Mouse (Mus musculus) monocyte, adult 5-6 weeks (primary cell): ENCODE results near the gene Caln1. TPM values are rescaled to one million over a fixed set of nuclear protein-coding genes. Genes with fewer than 3 reads are reported as not detected.

Experiments used
- ATAC-seq: fragments of 153-309, 156-312 bp; replicated peaks from 2 replicates; pipeline ENCODE4 v1.8.0; 2017; ENCODE audit warnings: mild to moderate bottlenecking; ENCODE audit not compliant: low TSS enrichment, insufficient number of reproducible peaks, severe bottlenecking, poor library complexity, low FRiP score
- total RNA-seq: library from RNA; stranded (forward); fragments of 200-1000, 200-491, 200-594 nt; gene quantifications from 3 replicates; pipeline ENCODE4 v1.2.3, GENCODE M21; 2017

Gene Caln1
- total RNA-seq, 1 experiment from 2014 or later, result not detected

DNA sequence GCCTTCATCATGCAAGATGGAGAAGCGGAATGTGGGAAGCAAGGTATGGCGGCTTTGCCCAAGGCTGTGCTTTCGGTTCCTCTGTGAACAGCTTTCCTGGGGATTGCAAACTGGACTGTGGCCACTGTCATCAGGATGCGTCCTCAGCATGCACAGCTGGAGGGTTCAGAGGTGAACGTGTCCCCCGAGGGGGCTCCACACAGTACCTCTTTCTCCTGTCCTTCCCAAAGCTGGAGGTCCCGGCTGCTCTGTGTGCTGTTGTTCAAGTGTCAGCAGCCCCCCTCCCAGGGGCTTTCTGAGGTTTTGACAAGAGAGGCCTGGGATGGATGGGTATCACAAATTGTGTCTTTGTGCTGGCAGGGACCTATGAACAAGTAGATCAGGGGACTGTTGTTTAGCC, 17.2 kb downstream of the Caln1 start:
- no peak for ATAC-seq

DNA sequence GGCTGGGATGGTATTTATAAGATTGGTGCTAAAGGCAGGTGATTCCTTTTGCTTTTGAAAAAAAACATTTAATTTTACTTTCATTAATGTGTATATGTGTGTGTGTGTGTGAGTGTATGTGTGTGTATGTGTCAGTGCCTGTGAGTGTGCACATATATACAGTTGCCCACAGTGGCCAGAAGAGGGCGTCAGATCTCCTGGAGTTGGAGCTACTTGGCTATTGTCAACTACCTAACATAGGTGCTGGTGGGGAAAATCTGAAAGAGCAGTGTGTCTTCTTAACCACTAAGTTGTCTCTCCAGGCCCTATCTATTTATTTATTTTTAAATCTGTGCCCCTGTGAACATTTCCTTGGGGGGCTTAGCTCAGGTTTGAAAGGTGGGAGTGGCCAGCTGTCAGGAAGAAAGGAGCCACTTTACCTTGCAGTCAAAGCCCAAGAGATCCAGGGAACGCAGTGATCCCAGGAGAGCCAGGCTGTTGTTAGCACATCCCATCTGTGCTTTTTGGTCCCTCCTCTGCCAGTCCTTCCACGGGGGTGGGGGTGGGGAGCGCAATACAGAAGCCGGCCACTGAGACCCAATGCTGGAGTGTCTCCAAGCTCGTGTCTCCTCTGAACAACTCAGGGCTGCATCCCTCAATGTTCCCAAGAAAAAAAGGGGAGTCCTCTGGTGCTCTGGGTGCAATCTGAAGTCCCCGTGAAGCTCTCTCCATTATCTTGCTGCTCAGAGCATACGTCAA, 24.5 kb downstream of the Caln1 start:
- no peak for ATAC-seq

DNA sequence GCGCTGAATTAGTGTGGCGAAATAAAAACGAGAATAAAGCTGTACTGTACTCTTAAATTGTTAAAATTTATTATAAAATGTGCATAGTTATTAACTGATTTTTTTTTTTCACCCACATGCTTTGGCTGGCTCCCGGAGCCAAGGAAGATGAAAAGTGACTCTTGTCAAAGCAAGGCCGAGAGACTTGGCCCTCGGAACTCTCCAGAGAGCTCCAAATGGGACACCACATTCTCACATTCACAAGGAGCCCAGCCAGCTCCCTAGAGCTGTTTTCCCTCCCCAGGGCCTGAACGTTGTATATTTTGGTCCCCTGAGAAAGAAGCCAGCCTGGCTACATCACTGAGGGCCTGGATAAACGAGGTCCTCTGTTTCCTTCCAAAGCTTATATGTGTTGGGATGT, 25.1 kb downstream of the Caln1 start:
- ATAC-seq, result no peak

DNA sequence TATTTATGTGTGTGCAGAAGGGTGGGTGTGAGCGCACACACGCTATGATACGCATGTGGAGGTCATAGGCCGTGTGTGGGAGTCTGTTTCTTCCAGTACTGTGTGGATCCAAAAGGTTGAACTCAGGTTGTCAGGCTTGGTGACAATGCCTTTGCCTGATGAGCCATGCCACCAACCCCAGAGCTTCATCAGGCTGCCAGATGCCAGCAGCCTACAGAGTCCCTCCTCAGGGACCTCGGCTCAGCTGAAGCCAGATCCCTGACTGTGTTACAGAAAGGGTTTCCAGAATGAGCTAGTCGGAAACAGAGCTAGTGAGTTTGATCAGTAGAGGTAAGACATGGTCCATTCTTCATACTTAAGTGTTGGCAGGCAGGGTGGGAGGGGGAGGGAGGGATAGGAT, 25.9 kb downstream of the Caln1 start:
- no peak for ATAC-seq

DNA sequence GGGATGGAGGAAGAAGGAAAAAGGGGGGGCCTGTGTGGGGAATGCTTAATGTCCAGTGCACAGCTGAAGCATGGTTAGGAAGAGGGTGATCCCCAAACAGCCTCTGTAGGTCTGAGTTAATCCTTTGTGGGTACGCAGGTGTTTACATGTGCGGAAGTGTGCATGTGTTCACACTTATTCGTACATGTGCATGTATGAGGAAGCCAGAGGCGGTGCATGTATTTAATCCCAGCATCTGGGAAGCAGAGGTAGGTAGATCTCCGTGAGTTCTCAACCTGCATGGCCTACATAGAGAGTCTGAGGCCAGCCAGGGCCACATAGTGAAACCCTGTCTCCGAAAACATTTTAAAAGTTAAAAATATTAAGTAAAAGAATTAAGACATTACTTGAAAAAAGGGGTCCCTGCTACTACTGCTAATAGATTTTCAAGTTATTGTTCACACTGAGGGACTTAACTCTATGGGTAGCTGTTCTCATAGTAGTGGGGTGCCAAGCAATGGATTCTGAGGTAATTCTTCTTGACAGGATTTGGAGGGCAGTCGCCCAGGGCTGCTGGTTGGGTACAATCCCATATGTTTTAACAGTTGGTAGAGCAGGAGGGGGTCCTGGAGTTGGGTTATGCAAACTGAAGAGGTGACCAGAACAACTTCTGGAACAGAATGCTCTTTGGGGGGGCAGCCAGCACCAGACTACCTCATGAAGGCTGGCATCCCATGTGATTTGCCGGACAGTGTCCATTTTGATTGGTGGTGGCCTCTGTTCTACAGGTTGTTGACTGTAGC, 31.1 kb downstream of the Caln1 start:
- no peak for ATAC-seq

DNA sequence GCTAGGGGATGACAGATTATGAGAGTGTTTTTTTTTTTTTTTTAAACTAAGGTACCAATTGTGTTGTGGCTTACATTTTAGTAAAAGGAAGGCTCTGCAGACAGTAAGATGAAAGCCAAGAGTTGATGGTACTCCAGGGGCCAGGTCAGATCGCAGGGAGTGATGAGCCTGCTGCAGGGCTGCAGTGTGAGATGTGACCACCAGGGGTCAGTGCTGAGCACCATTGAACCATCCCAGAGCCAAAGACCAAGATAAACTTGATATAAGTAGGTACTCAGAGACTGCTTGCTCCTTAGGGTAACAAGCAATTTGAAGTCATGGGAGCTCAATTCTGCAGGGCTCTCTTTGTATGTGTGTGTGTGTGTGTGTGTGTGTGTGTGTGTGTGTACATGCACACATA, 35.9 kb downstream of the Caln1 start:
- no peak for ATAC-seq

DNA sequence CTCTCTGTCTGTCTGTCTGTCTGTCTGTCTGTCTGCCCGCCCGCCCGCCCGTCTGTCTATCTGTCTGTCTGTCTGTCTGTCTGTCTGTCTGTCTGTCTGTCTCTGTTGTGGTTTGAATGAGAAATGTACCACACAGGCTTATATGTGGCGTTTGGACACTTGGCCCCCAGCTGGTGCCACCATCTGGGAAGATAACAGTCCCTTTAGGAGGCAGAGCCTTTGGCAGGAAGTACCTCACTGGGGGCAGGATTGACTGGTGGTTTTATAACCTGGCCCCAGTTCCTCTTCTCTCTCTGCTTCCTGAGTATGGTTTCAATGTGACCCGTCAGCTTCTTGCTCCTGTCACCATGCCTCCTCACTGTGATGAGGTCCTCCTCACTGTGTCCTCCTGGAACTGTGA, 40.5 kb downstream of the Caln1 start:
- ATAC-seq, result no peak

DNA sequence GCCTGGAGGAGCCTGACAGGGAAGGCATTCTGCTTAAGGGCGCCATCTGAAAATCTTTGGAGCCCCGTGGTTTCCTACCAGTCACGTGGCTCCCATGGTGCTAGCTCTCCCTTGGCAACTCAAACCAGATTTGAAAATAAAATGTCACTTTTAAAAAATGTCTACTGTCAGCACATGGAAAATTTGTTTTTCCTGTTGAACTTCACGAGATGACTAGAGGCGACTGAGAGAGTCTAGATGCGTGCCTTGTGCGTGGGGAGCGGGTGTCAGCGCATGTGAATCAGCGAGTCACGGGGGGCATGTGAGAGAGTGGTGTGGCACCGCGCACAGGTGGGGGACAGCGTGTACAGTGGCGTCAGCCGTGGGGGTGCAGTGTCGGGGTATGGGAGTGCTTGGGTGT, 42.3 kb downstream of the Caln1 start:
- no peak for ATAC-seq

DNA sequence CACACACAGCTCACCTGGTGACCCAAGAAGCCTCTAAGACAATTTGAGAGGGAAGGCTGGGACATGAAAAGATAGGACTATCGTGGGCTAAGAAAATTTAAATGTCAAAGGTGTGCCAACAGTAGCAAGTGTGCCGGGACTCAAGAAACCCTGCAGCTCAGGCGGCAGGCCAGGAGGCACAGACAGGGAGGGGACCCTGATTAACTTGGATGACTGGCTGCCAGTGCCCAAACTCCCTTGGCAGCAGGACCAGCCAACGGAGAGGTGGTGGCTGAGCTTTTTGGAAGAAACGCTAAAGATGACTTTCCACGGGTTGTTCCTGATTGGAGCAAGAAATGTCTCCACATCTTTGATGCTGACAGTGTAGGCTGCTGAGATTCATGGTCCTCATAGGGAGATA, 78.2 kb downstream of the Caln1 start:
- no peak for ATAC-seq

DNA sequence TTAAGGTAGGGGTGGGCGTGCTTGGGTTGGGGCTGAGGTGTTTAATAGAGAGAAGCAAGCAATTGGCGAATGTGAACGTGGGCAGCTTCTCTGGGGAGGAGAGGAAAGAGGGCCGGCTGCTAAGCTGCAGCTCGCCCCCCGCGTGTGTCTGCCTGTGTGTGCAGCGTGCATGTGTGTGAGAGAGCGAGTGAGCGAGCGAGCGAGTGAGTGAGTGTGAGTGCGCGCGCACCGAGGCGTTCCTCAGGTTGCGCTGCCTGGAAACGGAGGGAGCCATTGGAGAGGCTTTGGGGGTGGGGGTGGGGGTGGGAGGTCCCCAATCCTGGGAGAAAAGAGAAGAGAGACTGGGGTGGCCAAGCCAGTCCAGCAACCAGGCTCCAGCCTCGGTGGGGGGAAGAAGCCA, 79.2 kb downstream of the Caln1 start:
- ATAC-seq, result no peak

DNA sequence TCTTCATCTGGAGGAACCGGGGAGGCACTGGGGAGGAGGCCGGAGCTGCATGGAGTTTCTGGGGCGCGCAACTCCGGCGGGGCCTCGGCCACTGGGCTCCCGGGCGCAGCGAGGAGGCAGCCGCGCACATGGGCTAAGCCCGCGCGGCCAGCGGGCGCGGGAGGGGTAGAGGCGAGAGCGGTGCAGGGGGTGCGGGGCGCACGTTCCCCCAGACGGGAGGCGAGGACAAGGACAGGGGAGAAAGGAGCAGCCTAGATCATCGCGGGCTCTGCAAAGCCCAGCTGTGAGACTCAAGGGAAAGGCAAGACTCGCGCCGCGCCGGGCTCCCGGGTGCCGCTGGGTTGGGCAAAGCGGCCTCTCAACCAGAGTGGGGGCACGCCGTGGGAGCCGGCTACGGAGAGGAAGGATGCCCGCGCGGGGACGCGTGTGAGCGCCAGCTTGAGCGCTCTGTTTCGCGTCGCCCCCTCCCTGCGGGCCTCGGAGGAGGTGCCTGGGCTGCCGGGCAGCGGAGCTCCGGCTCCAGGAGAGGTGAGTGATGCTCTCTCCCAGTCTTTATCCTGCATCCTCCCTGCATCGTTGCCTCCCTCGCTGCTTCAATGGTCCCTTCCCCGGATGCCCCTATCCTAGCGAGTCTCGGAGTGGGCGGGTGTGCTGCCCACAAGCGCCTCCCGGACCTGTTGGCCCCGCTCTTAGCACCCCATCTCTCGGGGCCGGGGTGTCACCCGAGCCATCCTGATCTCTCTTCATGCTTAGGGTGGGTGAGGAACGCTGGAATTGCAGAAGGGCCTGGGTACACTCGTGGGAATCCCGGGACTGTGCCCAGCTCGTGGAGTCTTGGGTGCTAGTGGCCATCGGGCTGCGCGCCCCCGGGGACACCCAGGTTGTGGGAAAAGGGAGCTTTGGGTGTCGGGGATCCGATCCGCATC, 79.9 kb downstream of the Caln1 start:
- ATAC-seq, result no peak; the same call in 1 of the 2 replicates

DNA sequence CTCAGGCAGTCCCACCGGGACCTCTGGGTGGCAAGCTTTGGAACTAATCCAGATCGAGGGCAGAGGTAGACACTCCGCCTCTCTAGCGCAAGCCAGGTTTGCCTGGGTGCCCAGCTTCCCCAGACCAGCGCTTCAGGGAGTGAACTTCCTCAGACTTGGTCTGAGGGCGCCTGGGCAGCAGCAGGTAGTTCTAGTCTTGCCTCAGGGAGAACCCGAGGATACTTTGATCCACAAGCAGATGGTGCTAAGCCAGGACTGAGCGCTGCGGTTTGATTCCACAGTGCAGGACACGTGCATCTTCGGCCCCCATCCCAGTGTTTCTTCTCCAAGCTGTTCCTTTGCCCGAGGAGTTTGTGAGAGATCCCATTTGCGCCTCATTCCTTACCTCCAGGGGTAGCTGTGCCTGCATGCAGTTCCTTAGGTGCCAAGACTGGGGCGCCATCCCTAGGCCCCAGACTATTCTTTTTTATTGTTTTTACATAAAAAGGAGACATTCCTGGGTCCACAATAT, 80.8 kb downstream of the Caln1 start:
- ATAC-seq, result no peak

DNA sequence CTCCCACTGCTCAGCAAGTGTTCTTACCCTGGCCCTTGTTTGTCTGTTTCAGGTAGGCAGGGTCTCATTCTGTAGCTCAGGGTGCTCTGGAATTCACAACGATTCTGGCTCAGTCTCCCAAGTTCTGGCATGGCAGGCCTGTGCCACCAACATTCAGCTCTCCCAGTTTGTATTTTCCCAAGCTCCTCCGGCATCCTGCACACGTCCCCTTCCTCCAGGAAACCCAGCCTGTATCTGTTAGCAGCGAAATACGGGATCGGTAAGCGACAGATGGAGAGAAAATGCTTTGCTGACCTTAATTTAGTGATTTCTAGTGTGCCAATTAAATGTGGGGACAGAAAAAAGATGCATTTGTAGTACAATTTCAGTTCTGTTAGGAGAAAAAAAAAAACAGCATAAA, 88.8 kb downstream of the Caln1 start:
- no peak for ATAC-seq

DNA sequence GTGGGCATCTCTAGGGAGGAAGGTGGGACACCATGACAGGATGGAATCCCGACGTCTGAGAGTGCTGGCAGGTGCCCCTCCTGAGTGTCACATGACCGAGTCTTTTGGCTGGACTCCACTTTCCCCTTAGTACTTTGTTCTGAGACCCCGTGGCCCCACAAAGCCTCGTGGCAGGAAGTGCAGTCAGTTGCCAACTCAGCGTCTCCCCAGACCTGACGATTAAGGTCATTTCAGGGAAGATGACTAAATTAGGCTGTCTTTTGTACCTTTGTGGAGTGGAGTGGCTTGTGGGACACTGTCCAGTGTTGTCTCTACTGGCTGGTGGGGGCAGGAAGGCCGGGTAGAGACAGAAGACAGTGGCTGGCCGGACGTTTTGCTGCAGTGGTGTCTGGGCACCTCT, 103.0 kb downstream of the Caln1 start:
- ATAC-seq, result no peak

DNA sequence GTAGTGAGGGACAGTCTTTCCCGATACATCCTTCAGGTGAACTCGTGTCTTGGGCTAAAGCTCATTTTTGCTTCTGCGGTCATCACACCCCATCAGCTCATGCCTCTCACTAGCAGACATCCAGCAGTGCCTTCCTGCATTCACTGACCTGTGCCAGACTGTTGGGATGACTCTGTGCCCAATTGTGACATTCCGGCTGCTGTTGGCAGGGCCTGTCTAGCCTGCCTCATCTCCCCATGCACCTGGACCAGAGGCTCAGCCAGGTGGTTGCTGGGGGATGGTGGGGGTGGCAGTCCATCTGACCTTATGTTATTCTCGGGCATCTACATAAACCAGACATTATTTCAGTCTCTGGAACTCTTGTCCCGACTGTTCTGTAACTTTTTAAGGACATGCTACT, 105.6 kb downstream of the Caln1 start:
- no peak for ATAC-seq

DNA sequence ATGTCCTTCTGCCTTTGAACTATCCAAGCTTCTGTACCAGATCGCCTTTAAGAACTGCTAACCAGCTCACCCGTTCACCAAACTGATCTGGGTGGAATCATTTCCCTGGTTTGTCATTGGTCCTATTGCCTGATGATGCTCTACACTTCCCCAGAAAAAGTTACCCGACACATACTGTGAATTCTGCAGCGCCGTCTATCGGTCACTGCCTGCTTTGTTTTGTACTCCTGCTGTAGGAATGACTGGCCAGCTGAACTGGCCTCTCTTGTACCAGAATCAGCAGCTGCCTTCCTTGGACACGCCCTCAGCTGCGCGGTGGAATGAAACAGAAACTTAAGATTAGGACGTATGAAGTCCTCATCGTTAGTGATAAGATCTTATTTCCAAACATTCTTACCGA, 107.5 kb downstream of the Caln1 start:
- ATAC-seq, result no peak

DNA sequence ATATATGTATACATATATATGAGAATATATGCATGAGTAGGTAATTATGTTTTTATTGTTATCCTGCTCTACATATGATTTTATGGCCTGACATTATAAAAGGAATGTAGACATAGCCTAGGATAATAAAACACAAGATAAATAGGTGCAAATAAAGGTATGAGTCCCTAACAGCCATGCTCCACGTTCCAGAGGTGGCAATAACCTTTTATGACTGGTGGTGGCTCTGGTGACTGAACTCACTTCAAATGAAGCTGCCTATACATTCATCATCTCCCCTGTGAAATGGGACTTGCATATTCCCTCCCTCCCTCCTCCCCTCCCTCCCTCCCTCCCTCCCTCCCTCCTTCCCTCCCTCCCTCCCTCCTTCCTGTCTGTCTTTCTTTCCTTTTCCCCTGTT, 111.0 kb downstream of the Caln1 start:
- no peak for ATAC-seq

DNA sequence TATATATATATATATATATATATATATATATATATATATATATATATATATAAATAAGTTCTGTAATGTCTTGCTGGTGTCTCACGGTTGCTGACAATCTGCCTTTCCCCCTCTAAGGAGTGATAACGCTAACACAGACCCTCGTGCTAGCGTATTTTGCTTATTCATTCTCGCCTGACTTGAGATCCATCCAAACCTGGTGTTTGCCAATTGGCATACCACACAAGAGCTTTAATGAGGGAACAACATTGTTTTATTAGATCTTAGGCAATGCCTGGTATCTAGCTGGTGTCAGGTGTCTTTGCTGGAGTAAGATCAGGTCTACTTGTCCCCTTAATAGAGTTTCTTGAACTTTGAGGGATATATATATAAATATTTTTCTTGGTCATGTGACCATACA, 122.2 kb downstream of the Caln1 start:
- ATAC-seq, result no peak

DNA sequence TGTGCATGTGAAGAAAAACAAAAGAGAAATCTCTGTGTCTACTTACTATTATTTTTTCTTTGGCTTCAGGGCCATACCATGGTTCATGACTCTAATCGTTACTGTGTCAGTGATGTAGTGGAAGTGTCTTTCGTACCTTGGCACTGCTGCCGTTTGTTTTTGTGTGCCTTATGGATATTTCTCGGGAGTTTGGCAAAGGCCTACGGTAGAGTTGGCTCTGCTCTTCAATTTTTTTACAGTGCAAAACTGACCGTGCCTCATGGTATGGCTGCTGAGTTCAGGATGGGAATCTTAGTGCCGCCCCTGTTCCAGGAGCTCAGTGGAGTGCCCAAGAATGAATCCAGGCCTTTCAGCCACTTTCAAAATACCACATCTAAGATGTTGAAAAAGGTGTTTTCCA, 123.0 kb downstream of the Caln1 start:
- ATAC-seq, result no peak
